Mouse (Mus musculus): ENCODE measurements around the gene Mmgt2.

DNA sequence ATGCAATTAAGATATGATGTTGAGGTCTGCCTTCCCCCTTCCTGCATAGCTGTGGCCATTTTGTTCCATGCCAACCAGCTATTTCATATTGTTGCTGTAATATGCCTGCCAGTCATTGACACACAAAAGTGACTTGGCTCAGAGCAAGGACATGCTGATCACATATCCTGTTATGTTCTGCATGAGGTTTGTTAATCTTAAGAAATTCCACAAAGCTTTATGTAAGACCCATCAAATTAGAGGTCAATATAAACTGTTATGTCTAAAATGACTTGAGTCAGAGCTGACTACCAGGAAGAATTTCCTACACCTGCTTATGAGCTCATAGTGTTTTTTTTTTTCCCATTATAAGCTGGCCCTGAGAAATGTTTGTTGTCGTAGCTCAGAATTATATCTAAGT is 52.8 kb downstream of the Mmgt2 start:
- TF ChIP-seq CTCF (IDR thresholded peaks at IDR 0.05; ENCODE audit: extremely low read depth, insufficient read depth, low read length) (no peak), POLR2A (IDR thresholded peaks at IDR 0.05; ENCODE audit: extremely low read depth, insufficient read depth, low read length) (no peak)
